Mouse (Mus musculus): ENCODE data around the gene Stxbp5. TPM values are rescaled to one million over a fixed set of nuclear protein-coding genes. Genes with fewer than 3 reads are reported as not detected.
"Not testable (repeated sequence)": the region's sequence is repeated elsewhere in the genome, so short reads cannot be mapped to it uniquely, and the experiment has no call there.

The Stxbp5 gene
- total and polyA plus RNA-seq, 2 experiments, result 6.1 to 8.4 TPM

DNA sequence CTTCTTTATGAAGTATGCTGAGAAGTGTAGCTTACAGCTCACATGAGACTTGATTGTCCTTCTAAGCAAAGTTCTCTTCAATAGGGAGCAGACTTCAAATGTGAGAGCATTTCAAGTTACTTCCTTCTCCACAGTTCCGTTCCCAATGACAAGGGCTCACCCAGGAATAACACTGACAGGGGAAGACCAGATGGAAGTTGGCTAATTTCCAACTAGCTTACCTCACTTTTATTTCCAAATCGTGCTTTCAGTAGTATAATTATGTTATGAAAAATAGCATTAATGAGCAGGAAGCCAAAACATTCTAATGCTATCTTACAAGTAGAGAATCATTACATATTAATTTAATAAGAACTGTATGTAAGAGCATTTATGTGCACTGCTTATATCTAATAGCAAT lies 7.3 kb downstream of the Stxbp5 start:
- 50% methylated on average over 2 of the region's 2 CpGs for WGBS
- H3K9ac ChIP-seq (ENCODE audit: low read depth, low read length), result no peak overlapping the region
- no peaks in the 10 kb centered on the region for H3K4me1 ChIP-seq (ENCODE audit: control insufficient read depth, insufficient read depth, low read length)
- no peak overlapping the region for H3K27ac ChIP-seq (replicated peaks; ENCODE audit: insufficient read depth, low read depth, low read length)
- no peak overlapping the region for H3K4me3 ChIP-seq (ENCODE audit: insufficient read depth, low read depth, low read length)
- peaks cover 15% of the 10 kb centered on the region for H3K79me2 ChIP-seq (ENCODE audit: control insufficient read depth, insufficient read depth, low read length)
- H3K27me3 ChIP-seq (ENCODE audit: control insufficient read depth, insufficient read depth, low read length), result no peaks in the 10 kb centered on the region
- TF ChIP-seq POLR2A (IDR thresholded peaks at IDR 0.05; ENCODE audit: extremely low read depth, insufficient read depth, low read length) (no peak), CTCF (IDR thresholded peaks at IDR 0.05; ENCODE audit: low read depth, low read length) (no peak)
- H3K36me3 ChIP-seq (ENCODE audit: control insufficient read depth, insufficient read depth, low read length), result peaks cover 2% of the 10 kb centered on the region; the same call in 1 of the 2 replicates
- DNase-seq (ENCODE audit: extremely low read depth, low read depth, low spot score), result no peak

DNA sequence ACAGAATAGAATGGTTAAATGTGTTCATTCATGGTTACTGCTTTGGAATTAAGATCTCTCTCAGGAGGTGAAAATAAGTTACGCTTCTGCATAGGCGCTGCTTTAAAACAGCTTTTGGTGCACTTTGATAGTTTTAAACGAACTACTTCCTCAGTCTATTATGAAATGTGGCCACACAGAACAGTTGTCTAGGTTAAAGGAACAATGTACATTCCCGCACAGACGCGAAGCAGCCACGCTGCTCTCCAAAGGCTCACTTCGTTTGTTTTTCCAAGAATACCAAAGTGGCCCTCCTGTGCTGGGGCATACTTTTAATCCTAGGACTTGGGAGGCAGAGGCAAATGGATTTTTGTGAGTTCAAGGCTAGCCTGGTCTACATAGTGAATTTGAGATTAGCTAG lies 11.2 kb downstream of the Stxbp5 start:
- H3K27me3 ChIP-seq (ENCODE audit: control insufficient read depth, insufficient read depth, low read length), result no peaks in the 10 kb centered on the region
- H3K36me3 ChIP-seq (ENCODE audit: control insufficient read depth, insufficient read depth, low read length), result no peaks in the 10 kb centered on the region; the same call in 1 of the 2 replicates
- no peaks in the 10 kb centered on the region for H3K4me1 ChIP-seq (ENCODE audit: control insufficient read depth, insufficient read depth, low read length)
- TF ChIP-seq CTCF (IDR thresholded peaks at IDR 0.05; ENCODE audit: low read depth, low read length) (no peak), POLR2A (IDR thresholded peaks at IDR 0.05; ENCODE audit: extremely low read depth, insufficient read depth, low read length) (no peak)
- H3K79me2 ChIP-seq (ENCODE audit: control insufficient read depth, insufficient read depth, low read length), result peaks cover 16% of the 10 kb centered on the region; the same call in 1 of the 2 replicates
- H3K9ac ChIP-seq (ENCODE audit: low read depth, low read length), result no peak overlapping the region
- WGBS, result 75% methylated on average over 8 of the region's 8 CpGs
- DNase-seq (ENCODE audit: extremely low read depth, low read depth, low spot score), result no peak
- H3K4me3 ChIP-seq (ENCODE audit: insufficient read depth, low read depth, low read length), result no peak overlapping the region
- no peak overlapping the region for H3K27ac ChIP-seq (replicated peaks; ENCODE audit: insufficient read depth, low read depth, low read length)

DNA sequence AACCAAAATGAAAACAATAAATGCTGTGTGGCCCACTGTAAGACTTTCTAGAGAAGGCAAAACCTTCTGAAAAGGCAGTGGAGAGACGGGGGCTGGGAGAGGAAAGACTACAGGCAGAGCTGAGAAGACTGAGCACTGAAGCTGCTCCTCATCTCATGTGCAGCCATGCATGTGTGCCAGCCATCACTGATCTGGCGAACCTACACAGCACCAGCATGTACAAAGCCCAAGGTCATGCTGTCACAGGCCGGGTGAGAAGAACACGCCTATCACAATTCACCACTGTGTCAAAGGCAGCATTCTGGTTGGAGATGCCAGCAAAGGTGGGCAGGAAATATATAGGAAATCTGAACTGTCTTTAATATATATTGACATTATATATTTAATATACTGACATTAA lies 12.2 kb downstream of the Stxbp5 start:
- no peak overlapping the region for H3K9ac ChIP-seq (ENCODE audit: low read depth, low read length)
- TF ChIP-seq POLR2A (IDR thresholded peaks at IDR 0.05; ENCODE audit: extremely low read depth, insufficient read depth, low read length) (no peak), CTCF (IDR thresholded peaks at IDR 0.05; ENCODE audit: low read depth, low read length) (no peak)
- DNase-seq (ENCODE audit: extremely low read depth, low read depth, low spot score), result peak; percentile 30
- H3K27me3 ChIP-seq (ENCODE audit: control insufficient read depth, insufficient read depth, low read length), result no peaks in the 10 kb centered on the region
- WGBS, result 59% methylated on average over 4 of the region's 4 CpGs
- H3K79me2 ChIP-seq (ENCODE audit: control insufficient read depth, insufficient read depth, low read length), result peaks cover 15% of the 10 kb centered on the region; the same call in 1 of the 2 replicates
- no peak overlapping the region for H3K4me3 ChIP-seq (ENCODE audit: insufficient read depth, low read depth, low read length)
- H3K4me1 ChIP-seq (ENCODE audit: control insufficient read depth, insufficient read depth, low read length), result no peaks in the 10 kb centered on the region
- H3K36me3 ChIP-seq (ENCODE audit: control insufficient read depth, insufficient read depth, low read length), result no peaks in the 10 kb centered on the region; the same call in 1 of the 2 replicates
- H3K27ac ChIP-seq (replicated peaks; ENCODE audit: insufficient read depth, low read depth, low read length), result no peak overlapping the region

DNA sequence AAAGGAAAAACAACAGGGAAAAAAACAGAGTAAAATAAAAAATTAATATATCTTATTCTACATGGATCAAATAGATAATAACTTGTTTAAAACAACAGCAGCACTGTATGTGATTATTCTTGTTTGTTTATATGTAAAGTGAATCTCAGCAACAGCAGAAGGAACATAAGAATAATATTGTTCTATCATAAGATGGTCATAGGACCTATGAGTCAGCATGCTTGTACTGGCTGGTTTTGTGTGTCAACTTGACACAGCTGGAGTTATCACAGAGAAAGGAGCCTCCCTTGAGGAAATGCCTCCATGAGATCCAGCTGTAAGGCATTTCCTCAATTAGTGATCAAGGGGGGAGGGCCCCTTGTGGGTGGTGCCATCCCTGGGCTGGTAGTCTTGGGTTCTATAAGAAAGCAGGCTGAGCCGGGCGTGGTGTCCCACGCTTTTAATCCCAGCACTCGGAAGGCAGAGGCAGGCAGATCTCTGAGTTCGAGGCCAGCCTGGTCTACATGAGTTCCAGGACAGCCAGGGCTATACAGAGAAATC lies 19.0 kb downstream of the Stxbp5 start:
- not testable (repeated sequence) for DNase-seq (ENCODE audit: extremely low read depth, low read depth, low spot score)

DNA sequence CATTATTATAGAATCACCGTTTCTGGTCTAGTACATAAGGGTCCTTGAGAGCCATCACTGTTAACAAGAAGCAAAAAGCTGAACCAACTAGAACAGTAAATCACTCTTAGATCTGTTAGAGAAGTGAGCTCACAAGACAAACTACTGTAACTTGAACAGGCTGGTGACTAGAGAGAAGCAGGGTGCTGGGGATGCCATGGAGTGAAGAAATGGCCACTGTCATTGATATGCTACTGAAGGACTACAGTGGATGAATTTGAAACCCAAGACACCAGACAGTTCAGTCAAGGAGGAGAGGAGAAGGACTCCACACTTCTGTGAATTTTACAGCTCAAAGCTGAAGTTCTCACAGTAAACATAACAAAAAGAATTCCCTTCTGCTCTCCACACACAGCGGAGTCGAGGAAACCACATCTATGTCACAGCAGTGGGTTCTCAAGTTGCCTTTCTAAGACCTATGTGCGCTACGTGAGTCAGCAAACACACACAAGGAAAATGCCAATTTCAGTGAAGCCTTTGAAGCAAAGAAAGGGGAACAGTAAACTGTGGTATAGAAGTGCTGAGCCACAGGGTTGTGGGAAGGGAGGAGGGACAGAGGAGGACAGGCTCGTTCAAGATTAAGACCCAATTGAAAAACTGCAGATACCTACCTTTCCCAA lies 20.7 kb downstream of the Stxbp5 start:
- TF ChIP-seq CTCF (IDR thresholded peaks at IDR 0.05; ENCODE audit: low read depth, low read length) (no peak), POLR2A (IDR thresholded peaks at IDR 0.05; ENCODE audit: extremely low read depth, insufficient read depth, low read length) (no peak)
- no peak overlapping the region for H3K9ac ChIP-seq (ENCODE audit: low read depth, low read length)
- peaks cover 3% of the 10 kb centered on the region; the same call in 1 of the 2 replicates for H3K79me2 ChIP-seq (ENCODE audit: control insufficient read depth, insufficient read depth, low read length)
- no peaks in the 10 kb centered on the region for H3K36me3 ChIP-seq (ENCODE audit: control insufficient read depth, insufficient read depth, low read length)
- peaks cover 2% of the 10 kb centered on the region; the same call in 1 of the 2 replicates for H3K4me1 ChIP-seq (ENCODE audit: control insufficient read depth, insufficient read depth, low read length)
- 88% methylated on average over 6 of the region's 6 CpGs for WGBS
- H3K4me3 ChIP-seq (ENCODE audit: insufficient read depth, low read depth, low read length), result no peak overlapping the region
- DNase-seq (ENCODE audit: extremely low read depth, low read depth, low spot score), result no peak
- no peaks in the 10 kb centered on the region for H3K27me3 ChIP-seq (ENCODE audit: control insufficient read depth, insufficient read depth, low read length)
- H3K27ac ChIP-seq (replicated peaks; ENCODE audit: insufficient read depth, low read depth, low read length), result no peak overlapping the region

More for the DNA sequence above, 19.0 kb downstream of the Stxbp5 start:
- 91% methylated on average over 5 of the region's 5 CpGs for WGBS
- H3K79me2 ChIP-seq (ENCODE audit: control insufficient read depth, insufficient read depth, low read length); H3K36me3 ChIP-seq (ENCODE audit: control insufficient read depth, insufficient read depth, low read length); H3K27ac ChIP-seq (replicated peaks; ENCODE audit: insufficient read depth, low read depth, low read length); H3K4me1 ChIP-seq (ENCODE audit: control insufficient read depth, insufficient read depth, low read length); H3K27me3 ChIP-seq (ENCODE audit: control insufficient read depth, insufficient read depth, low read length); H3K9ac ChIP-seq (ENCODE audit: low read depth, low read length); H3K4me3 ChIP-seq (ENCODE audit: insufficient read depth, low read depth, low read length): not testable (repeated sequence)

DNA sequence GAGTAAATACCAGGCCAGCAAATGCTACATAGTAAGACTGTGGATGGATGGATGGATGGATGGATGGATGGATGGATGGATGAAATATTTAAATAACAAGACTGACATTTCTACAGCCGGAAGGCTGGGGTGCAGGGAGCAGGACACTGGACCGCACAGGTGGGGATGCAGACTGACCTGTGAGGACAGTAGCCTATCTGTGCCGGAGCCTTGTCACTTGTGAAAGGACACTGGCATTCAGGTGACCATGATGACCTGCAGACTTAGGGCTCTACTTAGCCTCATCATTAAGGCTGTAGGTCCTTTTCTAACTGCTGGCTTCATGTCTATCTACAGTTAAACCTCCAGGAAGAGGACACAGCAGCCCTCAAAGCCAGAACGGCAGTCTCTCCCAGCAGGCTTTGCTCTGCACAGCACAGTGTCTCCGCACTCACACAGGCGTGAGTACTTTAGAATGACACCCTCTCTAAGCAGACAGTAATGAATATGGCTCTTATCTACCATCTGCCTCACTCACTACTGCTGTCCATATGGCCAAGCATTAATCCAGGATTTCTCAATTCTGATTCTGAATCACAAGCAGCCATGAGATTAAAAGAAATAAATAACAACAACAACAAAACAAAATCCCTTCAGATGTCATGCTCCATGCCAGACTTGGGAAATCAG lies 21.9 kb downstream of the Stxbp5 start:
- H3K4me1 ChIP-seq (ENCODE audit: control insufficient read depth, insufficient read depth, low read length), result peaks cover 3% of the 10 kb centered on the region; the same call in 1 of the 2 replicates
- no peak for DNase-seq (ENCODE audit: extremely low read depth, low read depth, low spot score)
- H3K36me3 ChIP-seq (ENCODE audit: control insufficient read depth, insufficient read depth, low read length), result no peaks in the 10 kb centered on the region
- peaks cover 3% of the 10 kb centered on the region; the same call in 1 of the 2 replicates for H3K79me2 ChIP-seq (ENCODE audit: control insufficient read depth, insufficient read depth, low read length)
- no peak for TF ChIP-seq CTCF (IDR thresholded peaks at IDR 0.05; ENCODE audit: low read depth, low read length)
- no peak for TF ChIP-seq POLR2A (IDR thresholded peaks at IDR 0.05; ENCODE audit: extremely low read depth, insufficient read depth, low read length)
- no peak overlapping the region for H3K9ac ChIP-seq (ENCODE audit: low read depth, low read length)
- H3K27me3 ChIP-seq (ENCODE audit: control insufficient read depth, insufficient read depth, low read length), result no peaks in the 10 kb centered on the region
- H3K4me3 ChIP-seq (ENCODE audit: insufficient read depth, low read depth, low read length), result no peak overlapping the region
- no peak overlapping the region for H3K27ac ChIP-seq (replicated peaks; ENCODE audit: insufficient read depth, low read depth, low read length)
- 93% methylated on average over 6 of the region's 6 CpGs for WGBS
